Mouse (Mus musculus): ENCODE data around the gene Ky.

GRCm38 (mm10) chr9:102505700-102506585 lies at the start of gene Ky:
- TF ChIP-seq GATA1 (IDR thresholded peaks at IDR 0.05; ENCODE audit: borderline replicate concordance, low read length): no peak
- no peak for TF ChIP-seq FLI1 (IDR thresholded peaks at IDR 0.05; ENCODE audit: low read length)

Data from megakaryocyte, embryonic 14.5 days (primary cell).